Mouse (Mus musculus) MEL (cell line): ENCODE data around the gene Atr. TPM values are rescaled to one million over a fixed set of nuclear protein-coding genes. Genes with fewer than 3 reads are reported as not detected.

Experiments used
- DNase-seq: peaks from one replicate; pipeline ENCODE4 v3.0.0; 2011; ENCODE audit warnings: low read depth, low spot score
- H3K27ac ChIP-seq: 2 replicates; pipeline ENCODE4 v1.5.1; 2012; ENCODE audit warnings: low read depth, mild to moderate bottlenecking, control low read depth, low read length, moderate library complexity; ENCODE audit not compliant: control insufficient read depth
- H3K27me3 ChIP-seq, 2 experiments: fragments of 150-350 bp in 1 of 2; sonication (generic) in 1 of 2; 2 replicates each; pipeline ENCODE4 v1.6.1; 2012; ENCODE audit warnings: low read length in 2 of 2, mild to moderate bottlenecking in 2 of 2, improper control_type of control experiment in 1 of 2, moderate library complexity in 1 of 2; ENCODE audit not compliant: insufficient read depth in 2 of 2, control insufficient read depth in 1 of 2
- H3K36me3 ChIP-seq, 2 experiments: 2 replicates each; pipeline ENCODE4 v1.6.1; 2012 to 2014; ENCODE audit warnings: low read length in 2 of 2, improper control_type of control experiment in 1 of 2, inconsistent platforms in 1 of 2, mild to moderate bottlenecking in 1 of 2; ENCODE audit not compliant: insufficient read depth in 2 of 2, control insufficient read depth in 1 of 2
- H3K4me1 ChIP-seq, 2 experiments: fragments of 150-350 bp in 1 of 2; sonication (generic) in 1 of 2; 2 replicates each; pipeline ENCODE4 v1.6.1; 2012; ENCODE audit warnings: low read length in 2 of 2, improper control_type of control experiment in 1 of 2, mild to moderate bottlenecking in 1 of 2; ENCODE audit not compliant: insufficient read depth in 2 of 2, control insufficient read depth in 1 of 2
- H3K4me3 ChIP-seq, 2 experiments: fragments of 150-350 bp in 1 of 2; sonication (generic) in 1 of 2; 2 replicates each; pipeline ENCODE4 v1.5.1; 2012; ENCODE audit warnings: low read depth in 2 of 2, low read length in 2 of 2, mild to moderate bottlenecking in 2 of 2, moderate library complexity in 2 of 2, control low read depth in 1 of 2, improper control_type of control experiment in 1 of 2; ENCODE audit not compliant: control insufficient read depth in 1 of 2, insufficient read depth in 1 of 2
- H3K79me2 ChIP-seq: 2 replicates; pipeline ENCODE4 v1.6.1; 2012; ENCODE audit warnings: mild to moderate bottlenecking, low read length, moderate library complexity; ENCODE audit not compliant: control insufficient read depth, poor library complexity, insufficient read depth
- H3K9ac ChIP-seq: 2 replicates; pipeline ENCODE4 v1.6.1; 2012; ENCODE audit warnings: low read depth, mild to moderate bottlenecking, control low read depth, low read length, moderate library complexity; ENCODE audit not compliant: control insufficient read depth, poor library complexity, severe bottlenecking
- H3K9me3 ChIP-seq: fragments of 150-350 bp; sonication (generic); replicated peaks from 2 replicates; pipeline ENCODE4 v1.6.1; 2012; ENCODE audit warnings: mild to moderate bottlenecking, low read length, improper control_type of control experiment, moderate library complexity; ENCODE audit not compliant: insufficient read depth
- BHLHE40 ChIP-seq: IDR thresholded peaks from 2 replicates; pipeline ENCODE4 v1.6.1; 2012; ENCODE audit warnings: low read depth, mild to moderate bottlenecking, inconsistent platforms, low read length, improper control_type of control experiment, borderline replicate concordance
- CHD1 ChIP-seq: IDR thresholded peaks from 2 replicates; pipeline ENCODE4 v1.6.1; 2012; ENCODE audit warnings: low read depth, mild to moderate bottlenecking, inconsistent platforms, low read length, improper control_type of control experiment
- CTCF ChIP-seq, 3 experiments: IDR thresholded peaks in 2 of 3; conservative IDR thresholded peaks in 1 of 3; 2 replicates each; pipeline ENCODE4 v1.5.1; 2011 to 2012; ENCODE audit warnings: low read length in 3 of 3, low read depth in 2 of 3, mild to moderate bottlenecking in 2 of 3, improper control_type of control experiment in 1 of 3, inconsistent platforms in 1 of 3, mixed read lengths in 1 of 3, moderate library complexity in 1 of 3; ENCODE audit not compliant: control insufficient read depth in 1 of 3, insufficient read depth in 1 of 3, poor library complexity in 1 of 3, severe bottlenecking in 1 of 3
- ELF1 ChIP-seq: IDR thresholded peaks from 2 replicates; pipeline ENCODE4 v1.6.1; 2014; ENCODE audit warnings: low read depth, mild to moderate bottlenecking, inconsistent platforms, low read length, improper control_type of control experiment, moderate library complexity
- EP300 ChIP-seq, 2 experiments: IDR thresholded peaks; 2 replicates each; pipeline ENCODE4 v1.6.1; 2011; ENCODE audit warnings: improper control_type of control experiment in 2 of 2, low read length in 2 of 2, low read depth in 1 of 2, mild to moderate bottlenecking in 1 of 2
- JUND ChIP-seq: IDR thresholded peaks from 2 replicates; pipeline ENCODE4 v1.6.1; 2011; ENCODE audit warnings: low read depth, mild to moderate bottlenecking, improper control_type of control experiment, low read length
- KAT2A ChIP-seq: conservative IDR thresholded peaks from 2 replicates; pipeline ENCODE4 v1.6.1; 2012; ENCODE audit warnings: low read depth, low read length, improper control_type of control experiment, inconsistent platforms
- MXI1 ChIP-seq: IDR thresholded peaks from 2 replicates; pipeline ENCODE4 v1.6.1; 2011; ENCODE audit warnings: mild to moderate bottlenecking, low read depth, low read length, improper control_type of control experiment
- MYC ChIP-seq: IDR thresholded peaks from 2 replicates; pipeline ENCODE4 v1.6.1; 2011; ENCODE audit warnings: low read depth, mild to moderate bottlenecking, low read length, improper control_type of control experiment, moderate library complexity
- NELFE ChIP-seq: IDR thresholded peaks from 2 replicates; pipeline ENCODE4 v1.6.1; 2011; ENCODE audit warnings: low read depth, low read length, improper control_type of control experiment
- POLR2A ChIP-seq, 2 experiments: IDR thresholded peaks; 2 replicates each; pipeline ENCODE4 v1.6.1; 2011 to 2012; ENCODE audit warnings: low read length in 2 of 2, mild to moderate bottlenecking in 2 of 2, control low read depth in 1 of 2, improper control_type of control experiment in 1 of 2, low read depth in 1 of 2, moderate library complexity in 1 of 2; ENCODE audit not compliant: control insufficient read depth in 1 of 2, insufficient read depth in 1 of 2, poor library complexity in 1 of 2
- POLR2AphosphoS2 ChIP-seq: IDR thresholded peaks from 2 replicates; pipeline ENCODE4 v1.6.1; 2011; ENCODE audit warnings: low read length, improper control_type of control experiment
- POLR2AphosphoS5 ChIP-seq: IDR thresholded peaks from 2 replicates; pipeline ENCODE4 v1.6.1; 2012; ENCODE audit warnings: low read depth, borderline replicate concordance, mild to moderate bottlenecking, inconsistent platforms, low read length, moderate library complexity, mixed read lengths
- RAD21 ChIP-seq: IDR thresholded peaks from 2 replicates; pipeline ENCODE4 v1.6.1; 2011; ENCODE audit warnings: mild to moderate bottlenecking, low read depth, low read length, improper control_type of control experiment
- RCOR1 ChIP-seq: IDR thresholded peaks from 2 replicates; pipeline ENCODE4 v1.6.1; 2012; ENCODE audit warnings: low read depth, mild to moderate bottlenecking, inconsistent platforms, low read length, improper control_type of control experiment
- SMC3 ChIP-seq: IDR thresholded peaks from 2 replicates; pipeline ENCODE4 v1.6.1; 2011; ENCODE audit warnings: low read depth, low read length, improper control_type of control experiment
- TAL1 ChIP-seq: IDR thresholded peaks from 2 replicates; pipeline ENCODE4 v1.6.1; 2012; ENCODE audit warnings: mild to moderate bottlenecking, inconsistent platforms, low read length, moderate library complexity, mixed read lengths
- TBP ChIP-seq: IDR thresholded peaks from 2 replicates; pipeline ENCODE4 v1.8.0; 2011; ENCODE audit warnings: low read depth, low read length, improper control_type of control experiment
- UBTF ChIP-seq: IDR thresholded peaks from 2 replicates; pipeline ENCODE4 v1.6.1; 2012; ENCODE audit warnings: low read depth, mild to moderate bottlenecking, inconsistent platforms, low read length, improper control_type of control experiment, moderate library complexity, borderline replicate concordance; ENCODE audit not compliant: insufficient read depth
- USF2 ChIP-seq, 2 experiments: IDR thresholded peaks; 2 replicates each; pipeline ENCODE4 v1.6.1; 2011 to 2012; ENCODE audit warnings: improper control_type of control experiment in 2 of 2, low read length in 2 of 2, borderline replicate concordance in 1 of 2, inconsistent platforms in 1 of 2, low read depth in 1 of 2, mild to moderate bottlenecking in 1 of 2; ENCODE audit not compliant: insufficient read depth in 1 of 2
- polyA plus RNA-seq, 2 experiments: library from polyadenylated mRNA; stranded (reverse) in 1 of 2; unstranded in 1 of 2; fragments of >175 nt in 1 of 2; fragments of >200 nt in 1 of 2; gene quantifications; 2 replicates each; pipeline versions ENCODE4 v1.2.1 to v1.2.4; 2012; ENCODE audit warnings: low replicate concordance in 2 of 2, low read depth in 1 of 2; ENCODE audit not compliant: insufficient read length in 2 of 2, insufficient read depth in 1 of 2, missing spikeins in 1 of 2
- total RNA-seq: library from RNA; depleted of rRNA; stranded (reverse); fragments of 300-350 nt; gene quantifications from 2 replicates; pipeline ENCODE4 v1.2.3, GENCODE M21; 2012

The Atr gene
- total and polyA plus RNA-seq, 3 experiments, result 12.2 to 19.6 TPM; not detected in 1

DNA sequence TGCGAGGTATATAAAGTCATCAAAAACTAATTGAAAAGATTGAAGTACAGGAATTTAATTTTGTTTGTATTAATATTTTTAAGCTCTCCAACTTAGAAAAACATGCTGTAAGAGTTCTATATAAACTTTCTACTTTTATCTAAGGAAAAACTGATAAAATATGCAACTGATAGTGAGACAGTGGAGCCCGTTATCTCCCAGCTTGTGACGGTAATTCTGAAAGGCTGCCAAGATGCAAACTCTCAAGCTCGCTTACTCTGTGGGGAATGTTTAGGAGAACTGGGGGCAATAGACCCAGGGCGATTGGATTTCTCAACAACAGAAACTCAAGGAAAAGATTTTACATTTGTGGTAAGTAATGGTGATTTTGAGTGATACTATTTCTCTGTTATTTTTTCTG is 40.0 kb downstream of the Atr start (continued):
- no peak for TF ChIP-seq TAL1

DNA sequence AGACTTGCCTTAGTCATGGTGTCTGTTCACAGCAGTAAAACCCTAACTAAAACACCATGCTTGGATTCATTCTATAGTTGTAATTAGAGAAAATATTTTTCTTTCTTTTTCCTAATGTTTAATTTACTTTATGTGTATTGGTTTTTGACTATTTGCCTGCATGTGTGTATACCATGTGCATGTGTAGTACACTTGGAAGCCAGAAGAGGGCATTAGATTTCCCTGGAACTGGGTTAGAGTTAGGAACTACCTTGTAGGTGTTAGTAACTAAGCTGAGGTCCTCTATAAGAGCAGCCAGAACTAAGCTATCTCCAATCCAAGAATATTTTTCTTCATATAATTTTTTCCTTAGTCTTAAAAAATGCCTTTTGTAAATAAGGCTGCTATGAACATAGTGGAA is 75.5 kb downstream of the Atr start:
- Histone ChIP-seq H3K4me3 (no peak overlapping the region), H3K36me3 (peaks cover 0 to 17% of the 10 kb centered on the region in 2 experiments; a peak in 3 of 4 replicates), H3K27ac (no peak overlapping the region), H3K4me1 (no peaks in the 10 kb centered on the region), H3K79me2 (no peaks in the 10 kb centered on the region), H3K9ac (no peak overlapping the region), H3K27me3 (no peaks in the 10 kb centered on the region), H3K9me3 (no peaks in the 10 kb centered on the region)
- TF ChIP-seq MYC (0 out of 2 replicates have a peak, but pooled peaks have one; percentile 27), SMC3 (peak; percentile 28; the same call in 1 of the 2 replicates), CTCF (IDR thresholded peaks at IDR 0.05 in 2 of 3, conservative IDR thresholded peaks at IDR 0.05 in 1 of 3; ENCODE audit: control insufficient read depth in 1 of 3, insufficient read depth in 1 of 3, low read depth in 2 of 3, low read length in 3 of 3, poor library complexity in 1 of 3, severe bottlenecking in 1 of 3) (peak in 2 of 3 experiments; percentile 36 to 42; a peak in 3 of 6 replicates), RAD21 (peak; percentile 12; the same call in 1 of the 2 replicates), RCOR1 (no peak)
- peak; percentile 40 for DNase-seq

DNA sequence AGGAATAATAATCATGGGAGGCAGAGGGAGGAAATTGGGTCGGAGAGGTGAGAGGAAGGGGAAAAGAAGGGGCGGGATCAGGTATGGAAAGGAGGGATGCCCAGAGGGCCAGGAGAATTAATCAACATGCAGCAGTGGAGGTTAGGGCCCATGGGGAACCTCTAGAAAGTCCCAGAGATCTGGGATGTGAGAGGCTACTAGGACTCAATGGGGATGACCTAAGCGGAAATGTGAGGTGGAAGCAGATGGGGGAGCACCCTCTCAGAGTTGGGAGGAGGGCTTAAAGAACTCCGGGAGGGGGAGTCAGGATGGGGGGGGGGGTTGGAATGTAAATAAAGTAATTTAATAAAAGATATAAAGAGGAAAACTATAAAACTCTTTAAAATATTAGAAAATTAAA is 96.3 kb downstream of the Atr start:
- H3K4me3 ChIP-seq, result peak overlapping the region in 1 of 2 experiments; percentile 88; a peak in 2 of 4 replicates
- TF ChIP-seq TBP, result no peak
- TF ChIP-seq POLR2AphosphoS2, result no peak
- TF ChIP-seq POLR2A (IDR thresholded peaks at IDR 0.05; ENCODE audit: control insufficient read depth in 1 of 2, insufficient read depth in 1 of 2, low read depth in 1 of 2, low read length in 2 of 2, poor library complexity in 1 of 2), result no peak
- no peak for TF ChIP-seq KAT2A
- TF ChIP-seq CTCF (IDR thresholded peaks at IDR 0.05 in 2 of 3, conservative IDR thresholded peaks at IDR 0.05 in 1 of 3; ENCODE audit: control insufficient read depth in 1 of 3, insufficient read depth in 1 of 3, low read depth in 2 of 3, low read length in 3 of 3, poor library complexity in 1 of 3, severe bottlenecking in 1 of 3), result no peak
- TF ChIP-seq JUND, result no peak
- TF ChIP-seq CHD1, result no peak
- TF ChIP-seq EP300 (IDR thresholded peaks at IDR 0.05; ENCODE audit: low read depth in 1 of 2, low read length in 2 of 2), result no peak
- no peak for TF ChIP-seq ELF1
- no peak for TF ChIP-seq MYC
- no peak for TF ChIP-seq BHLHE40
- TF ChIP-seq NELFE, result no peak
- no peak for TF ChIP-seq POLR2AphosphoS5
- TF ChIP-seq USF2 (IDR thresholded peaks at IDR 0.05; ENCODE audit: borderline replicate concordance in 1 of 2, insufficient read depth in 1 of 2, low read depth in 1 of 2, low read length in 2 of 2), result no peak
- no peak for TF ChIP-seq UBTF
- TF ChIP-seq MXI1, result no peak
- no peak overlapping the region for H3K9ac ChIP-seq
- no peaks in the 10 kb centered on the region for H3K27me3 ChIP-seq
- H3K79me2 ChIP-seq, result peaks cover 20% of the 10 kb centered on the region
- DNase-seq, result peak; percentile 16
- peaks cover 5 to 10% of the 10 kb centered on the region in 2 experiments for H3K36me3 ChIP-seq
- H3K27ac ChIP-seq, result no peak overlapping the region
- no peaks in the 10 kb centered on the region for H3K9me3 ChIP-seq
- H3K4me1 ChIP-seq, result peaks cover 8 to 9% of the 10 kb centered on the region in 2 experiments
